Mouse (Mus musculus) frontal cortex, postnatal 10 days (tissue): ENCODE measurements at regions not wholly inside any gene's neighbourhood (a gene's known extent, or its start where the extent isn't known, plus 50 kb on each side); places are given as distances from the start of the nearest gene placed in this dataset.
"Not testable (repeated sequence)": the region's sequence is repeated elsewhere in the genome, so short reads cannot be mapped to it uniquely, and the experiment has no call there.

ENCODE experiments used
- DNase-seq, 2 experiments: peaks; one replicate each; pipeline ENCODE4 v3.0.0; 2022; ENCODE audit warnings: low spot score in 2 of 2, mixed read lengths in 1 of 2

- DNase-seq = no peak
Observed at GRCm38 (mm10) chr19:49115484-49115883, 909.7 kb downstream of the Sorcs3 start.

- DNase-seq = no peak
Observed at GRCm38 (mm10) chr19:49131664-49132063, 925.8 kb downstream of the Sorcs3 start.

DNA sequence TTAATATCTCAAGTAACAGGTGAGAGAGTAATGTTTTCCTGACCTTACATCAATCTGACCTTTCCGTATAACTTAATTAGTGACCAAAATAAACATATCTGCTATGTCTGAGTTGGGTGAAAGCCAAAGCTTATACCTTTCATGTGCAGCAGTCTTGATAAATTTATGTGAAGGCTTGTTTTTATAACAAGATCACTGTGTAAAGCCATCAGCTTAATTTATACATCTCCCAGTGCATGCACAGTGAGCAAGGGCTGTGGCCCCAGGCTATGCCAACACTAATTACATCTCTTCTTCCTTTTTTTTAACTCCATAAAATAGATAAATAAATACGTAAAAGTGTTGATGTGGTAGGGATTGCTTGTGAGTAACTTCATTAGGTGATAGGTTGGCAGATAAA is 966.3 kb downstream of the Sorcs3 start:
- no peak for DNase-seq

DNA sequence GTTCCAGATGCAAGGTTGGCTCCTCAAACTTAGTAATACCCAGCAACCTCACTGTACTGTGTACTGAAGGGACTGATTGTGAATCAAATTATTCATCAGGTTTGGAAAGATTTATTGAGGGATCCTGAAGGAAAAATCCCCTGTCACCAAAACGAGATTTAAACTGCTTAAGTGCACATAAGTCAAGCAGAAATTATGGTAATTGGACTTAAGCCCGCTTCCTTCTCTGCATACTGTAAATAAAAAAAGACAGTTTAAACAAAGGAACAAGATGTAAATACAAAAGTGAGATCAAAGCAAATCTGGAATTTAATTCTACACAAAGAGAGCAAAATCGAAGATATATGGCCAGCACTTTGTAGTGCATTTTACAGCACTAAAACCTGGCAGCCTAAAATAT is 1002.1 kb downstream of the Sorcs3 start:
- DNase-seq = no peak

DNA sequence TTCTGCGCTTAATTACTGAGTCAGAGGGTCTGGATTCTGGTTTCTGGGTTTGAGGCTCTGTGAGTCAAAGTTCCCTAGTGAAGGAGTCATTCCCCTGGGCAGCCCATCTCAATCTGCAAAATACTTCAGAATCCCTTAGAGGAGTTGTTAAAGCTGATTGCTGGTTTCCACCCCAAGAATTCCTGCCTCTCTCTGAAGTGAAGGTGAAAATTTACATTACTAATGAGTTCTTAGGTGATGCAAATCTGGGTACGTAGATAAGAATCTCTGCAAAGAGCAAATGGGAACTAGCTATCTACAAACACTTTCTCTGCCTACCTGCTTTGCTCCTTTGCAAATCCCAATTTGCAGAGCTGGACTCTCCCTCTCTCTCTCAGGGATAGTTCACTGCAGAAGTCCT is 1036.8 kb downstream of the Sorcs3 start:
- DNase-seq = no peak

- DNase-seq = no peak
Observed at GRCm38 (mm10) chr19:49245114-49245714, 1039.4 kb downstream of the Sorcs3 start.

DNA sequence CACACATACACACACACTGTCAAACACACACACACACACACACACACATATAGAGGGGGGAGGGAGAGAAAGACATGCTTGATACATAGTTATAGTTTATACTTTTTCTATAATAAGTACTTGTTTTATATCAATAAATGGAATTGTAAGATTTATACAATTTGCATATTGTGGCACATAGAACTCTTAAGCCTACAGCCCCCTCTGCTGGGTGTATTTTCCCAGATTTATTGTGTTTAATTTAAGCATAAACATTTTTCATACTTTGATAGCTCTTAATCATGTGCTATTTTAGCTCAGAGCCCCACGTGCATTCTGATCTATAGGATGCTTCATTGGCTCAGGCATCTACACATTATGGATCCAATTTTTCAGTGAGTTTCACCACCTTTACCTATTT is 1058.8 kb downstream of the Sorcs3 start:
- no peak for DNase-seq

GRCm38 (mm10) chr19:49267864-49268480 is 1062.1 kb downstream of the Sorcs3 start:
- no peak for DNase-seq

- no peak for DNase-seq
Observed at GRCm38 (mm10) chr19:49282626-49283261, 1076.9 kb downstream of the Sorcs3 start.

- DNase-seq = no peak
Observed at GRCm38 (mm10) chr19:49294980-49295379, 1089.2 kb downstream of the Sorcs3 start.

DNA sequence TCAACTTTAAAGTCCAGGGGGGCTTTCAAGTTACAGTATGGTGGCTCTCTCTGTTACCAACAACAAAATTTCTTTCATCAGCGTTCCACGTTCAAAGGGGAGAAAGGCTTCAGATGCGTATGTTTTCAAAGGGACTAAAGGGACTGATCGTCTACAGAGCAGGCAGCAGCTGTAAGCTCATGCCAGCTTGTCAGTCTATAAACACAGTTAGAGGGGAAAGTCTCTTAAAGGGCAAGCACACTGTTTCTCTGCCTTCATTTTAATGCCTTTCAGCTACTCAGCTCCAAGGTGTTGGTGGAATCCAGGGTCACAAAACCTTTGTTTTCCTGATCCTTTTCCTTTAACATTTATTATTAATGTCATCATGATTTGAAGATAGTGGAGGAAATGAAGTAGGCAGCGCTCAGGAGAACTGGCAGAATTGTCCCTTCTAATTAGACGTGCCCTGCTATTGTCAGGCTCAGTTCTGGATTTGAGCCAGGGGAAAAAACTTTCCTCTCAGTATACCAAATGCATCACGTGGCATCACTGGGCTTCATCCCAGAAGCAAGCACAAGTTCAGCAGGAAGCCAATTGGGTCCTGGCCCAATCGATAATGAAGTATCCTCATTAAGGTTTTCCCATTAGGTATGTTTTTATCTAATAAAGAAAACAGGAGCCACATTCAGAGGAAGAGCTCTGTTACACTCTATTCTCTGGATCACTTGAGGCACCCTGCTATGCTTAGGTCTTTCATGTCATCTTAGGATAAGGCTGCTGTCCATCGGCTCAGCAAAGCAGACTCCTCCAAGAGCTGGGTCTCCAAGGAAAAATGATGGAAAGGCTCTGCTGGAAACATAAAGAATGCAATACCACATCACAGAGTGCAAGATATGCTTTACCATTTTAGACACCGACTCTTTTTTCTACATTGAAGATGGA is 1093.8 kb downstream of the Sorcs3 start:
- peak in 1 of 2 experiments; percentile 5 for DNase-seq

DNA sequence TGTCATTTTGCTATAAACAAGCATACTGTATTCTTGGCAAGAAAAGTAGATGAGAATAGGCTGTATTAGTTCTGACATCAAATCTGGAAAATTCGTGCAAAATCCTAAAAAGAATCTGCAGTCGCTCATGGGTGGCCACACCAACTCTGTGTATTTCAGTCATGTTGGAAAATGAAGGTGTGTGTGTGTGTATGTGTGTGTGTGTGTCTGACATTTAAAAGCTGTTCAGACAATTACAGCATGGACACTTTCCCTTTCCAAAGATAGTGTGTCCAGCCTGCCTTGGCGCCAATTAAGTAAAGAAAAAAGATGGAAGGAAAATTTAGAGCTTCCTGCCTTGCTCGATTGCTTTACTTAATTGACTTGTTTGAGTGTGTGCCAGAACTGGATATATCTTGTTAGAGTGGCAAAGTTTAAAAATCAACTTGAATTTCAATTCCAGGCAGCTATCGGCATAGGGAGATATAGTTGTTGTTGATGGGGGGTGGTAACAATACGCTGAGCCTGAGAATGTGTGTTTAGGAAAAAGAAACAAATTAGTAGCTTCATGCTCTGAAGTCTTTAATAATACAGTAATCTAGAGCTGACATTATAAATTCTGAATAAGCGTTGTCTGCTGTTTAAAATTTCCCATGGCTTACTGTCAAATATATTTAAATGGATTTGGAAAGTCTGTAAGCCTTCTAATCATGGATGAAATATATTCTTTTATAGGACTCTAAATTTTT is 1095.7 kb downstream of the Sorcs3 start:
- DNase-seq = no peak

DNA sequence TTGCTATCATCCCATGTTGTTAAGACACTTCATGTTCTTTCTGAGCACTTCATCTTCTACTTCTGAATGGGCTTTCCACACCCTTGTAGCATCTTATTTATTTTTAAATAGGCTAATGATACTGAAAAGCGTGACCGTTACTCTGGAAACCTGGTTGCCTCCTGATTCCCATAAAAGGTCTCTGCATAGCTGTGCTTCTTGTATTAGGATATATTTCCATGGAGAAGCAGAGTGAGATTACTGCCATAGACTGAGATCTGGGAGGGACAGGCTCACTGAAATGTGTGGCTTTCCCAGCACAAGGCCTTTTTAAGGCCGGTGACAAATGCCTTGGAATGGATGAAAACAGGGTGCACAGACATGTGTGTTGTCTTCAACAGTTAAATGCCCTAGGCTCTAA is 1100.0 kb downstream of the Sorcs3 start:
- no peak for DNase-seq

DNA sequence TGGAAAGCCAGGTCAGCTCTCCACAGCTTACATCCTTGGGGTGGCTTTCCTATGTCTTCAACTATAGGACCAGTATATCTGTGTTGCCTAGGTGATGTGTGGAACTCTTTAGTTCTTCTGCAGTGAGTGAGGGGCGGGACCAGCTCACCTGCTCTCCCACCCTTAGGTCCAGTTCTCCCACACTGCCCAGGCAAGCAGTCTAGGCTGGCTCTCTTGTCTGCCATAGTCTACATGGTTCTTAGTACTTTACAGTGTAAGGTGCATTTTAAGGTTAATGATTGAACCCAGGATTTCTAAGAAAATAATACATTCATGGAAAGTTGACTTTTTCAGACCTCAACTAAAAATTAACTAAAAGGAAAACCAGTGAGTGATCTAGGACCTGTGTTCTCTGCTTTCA is 1108.4 kb downstream of the Sorcs3 start:
- DNase-seq = no peak

GRCm38 (mm10) chr19:49359642-49360041 is 1153.8 kb downstream of the Sorcs3 start:
- no peak for DNase-seq

GRCm38 (mm10) chr19:49360715-49361114 is 1154.9 kb downstream of the Sorcs3 start:
- no peak for DNase-seq

- DNase-seq = not testable (repeated sequence)
Observed at GRCm38 (mm10) chr19:49361116-49361515, 1155.3 kb downstream of the Sorcs3 start.

DNA sequence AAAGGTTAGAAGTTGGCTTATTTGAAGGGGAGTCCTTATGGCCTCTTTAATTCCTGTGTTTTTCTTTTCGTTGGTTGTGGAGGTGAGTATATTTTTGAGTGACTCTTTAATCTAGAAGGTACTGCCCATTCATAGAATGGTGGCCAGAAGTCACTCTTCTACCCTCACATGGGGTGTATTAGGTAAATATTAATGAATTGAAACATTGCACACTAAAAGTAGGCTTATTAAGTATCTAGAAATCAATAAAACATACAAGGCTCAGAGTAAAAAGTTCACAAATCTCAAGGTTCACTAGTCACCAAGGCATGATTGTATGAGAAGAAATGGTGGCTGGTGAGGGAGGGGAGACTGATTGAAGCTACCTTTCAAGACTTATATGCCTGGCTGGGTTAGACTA is 1167.1 kb downstream of the Sorcs3 start:
- DNase-seq = no peak

DNA sequence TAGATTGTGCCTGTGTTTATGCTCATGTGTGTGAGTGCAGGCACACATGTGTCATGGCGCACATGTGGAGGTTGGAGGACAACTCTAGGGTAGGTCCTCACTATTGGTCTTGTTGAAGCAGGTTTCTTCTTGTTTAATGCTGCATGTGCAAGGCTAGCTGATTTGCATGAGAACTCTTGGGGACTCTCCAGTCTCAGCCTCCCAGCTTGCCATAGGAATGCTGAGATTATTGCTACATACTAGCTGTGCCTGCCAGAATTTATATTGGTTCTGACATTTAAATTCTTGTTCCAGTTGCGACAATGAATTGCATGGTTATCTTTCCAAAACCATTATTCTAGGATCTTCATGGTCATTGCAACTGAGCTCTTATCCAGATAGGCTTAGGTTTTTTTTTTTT is 1168.5 kb downstream of the Sorcs3 start:
- DNase-seq = no peak

GRCm38 (mm10) chr19:49374926-49375325 is 1169.1 kb downstream of the Sorcs3 start:
- no peak for DNase-seq

DNA sequence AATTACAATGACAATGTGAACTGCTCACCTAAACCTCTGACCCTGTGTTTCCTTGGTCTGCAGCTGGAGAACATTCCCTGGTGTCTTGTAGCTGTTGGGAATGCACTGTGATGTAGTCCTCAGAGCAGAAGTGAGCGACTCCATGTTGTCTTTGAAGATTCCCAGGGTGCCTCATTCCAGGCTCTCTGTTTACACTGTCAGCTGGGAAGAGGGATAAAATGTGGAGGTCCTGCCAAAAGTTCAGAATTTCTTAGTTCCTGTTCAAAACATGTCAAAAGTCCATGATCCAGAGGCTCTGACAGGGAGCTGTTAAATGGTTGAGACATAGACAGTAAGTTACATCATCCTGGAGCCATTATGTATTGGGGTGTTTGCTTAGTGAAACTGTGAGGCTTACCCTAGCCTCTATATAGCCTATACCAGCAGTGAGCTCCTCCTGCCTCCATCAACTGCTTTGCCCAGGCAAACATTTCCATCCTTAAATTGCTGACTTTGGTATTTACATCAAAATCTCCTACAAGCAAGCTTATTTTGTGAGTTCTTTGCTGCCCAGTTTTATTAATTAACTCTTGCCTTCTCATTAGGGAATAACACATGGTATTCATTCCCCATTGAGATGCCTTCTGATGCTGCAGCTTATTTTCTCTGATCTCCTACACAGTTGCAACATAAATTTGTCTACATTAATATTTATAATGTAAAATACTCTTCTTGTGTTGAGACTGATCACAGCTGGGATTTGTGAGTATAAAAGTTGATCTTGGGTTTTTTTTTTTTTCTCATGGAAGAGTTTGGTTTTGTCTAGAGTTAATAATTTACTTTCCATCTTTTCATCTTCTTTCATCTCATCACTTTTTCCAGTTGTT is 1170.2 kb downstream of the Sorcs3 start:
- DNase-seq = no peak
